Mouse (Mus musculus) mouse embryonic stem cell (cell line): ENCODE measurements at regions not wholly inside any gene's neighbourhood (a gene's known extent, or its start where the extent isn't known, plus 50 kb on each side); places are given as distances from the start of the nearest gene placed in this dataset.

Source experiments
- in situ Hi-C, 2 experiments: fragments of 300-500 bp; cut with MboI; formaldehyde crosslinking; loops; 1 replicate in 1 of 2; 3 replicates in 1 of 2; pipeline ENCODE4 v1.14.3; 2019 to 2020; ENCODE audit warnings: low sequenced_read_pairs in 2 of 2, low pct_unique_long_range_greater_than_20kb in 1 of 2, mixed read lengths in 1 of 2; ENCODE audit not compliant: unreplicated experiment in 1 of 2

DNA sequence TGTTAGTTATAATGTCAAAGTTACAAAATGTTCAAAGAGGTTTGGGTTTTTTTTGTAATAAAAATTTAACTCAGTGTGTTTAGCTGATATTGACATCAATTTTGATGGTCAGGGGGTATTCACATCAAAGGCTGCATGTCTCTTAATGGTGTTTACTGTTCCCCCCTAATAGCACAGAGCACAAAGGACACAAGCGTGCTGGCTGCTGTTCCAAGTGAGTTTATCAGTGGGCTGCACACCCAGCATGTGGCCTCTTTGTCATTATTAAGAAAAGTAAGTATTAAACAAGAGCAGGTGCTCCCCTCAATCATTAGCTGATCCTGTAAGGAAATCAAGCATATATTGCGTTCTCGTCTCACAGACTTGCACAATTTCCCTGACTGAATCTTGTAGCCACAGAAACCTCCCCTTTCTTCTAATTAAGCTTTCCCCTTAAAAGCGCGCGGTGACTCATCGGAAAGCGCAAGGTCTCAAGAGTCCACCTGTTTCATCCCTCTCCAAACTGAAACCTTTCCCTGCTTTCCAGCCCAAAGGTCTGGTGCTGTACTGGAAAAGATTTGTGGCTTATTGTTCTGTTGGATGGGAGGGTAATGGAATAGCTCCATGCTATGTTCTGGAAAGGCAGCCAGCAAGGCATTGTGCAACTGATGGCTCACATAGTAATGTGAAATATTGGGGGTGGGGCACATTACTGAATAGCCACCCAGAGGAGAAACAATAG is 276.8 kb downstream of the Qdpr start:
- in situ Hi-C loops, result no loop called here

DNA sequence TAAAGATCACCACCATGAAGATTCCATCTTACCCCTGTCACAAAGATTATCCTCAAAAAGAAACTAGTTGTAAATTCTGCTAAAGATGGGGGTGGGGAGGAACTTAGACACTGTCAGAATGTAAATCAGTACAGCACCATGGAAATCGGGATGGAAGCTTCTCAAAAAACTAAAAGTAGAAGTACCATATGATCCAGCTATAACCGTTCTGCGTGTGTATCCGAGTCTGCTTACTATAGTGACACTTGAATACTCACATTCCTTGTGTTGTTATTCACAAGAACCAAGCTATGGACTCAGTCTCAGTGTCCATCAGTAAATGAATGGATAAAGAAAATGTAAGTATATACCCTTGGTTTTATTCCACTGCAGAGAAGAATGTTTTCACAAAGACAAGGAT is 290.8 kb downstream of the Qdpr start:
- in situ Hi-C loops, result no loop called here

DNA sequence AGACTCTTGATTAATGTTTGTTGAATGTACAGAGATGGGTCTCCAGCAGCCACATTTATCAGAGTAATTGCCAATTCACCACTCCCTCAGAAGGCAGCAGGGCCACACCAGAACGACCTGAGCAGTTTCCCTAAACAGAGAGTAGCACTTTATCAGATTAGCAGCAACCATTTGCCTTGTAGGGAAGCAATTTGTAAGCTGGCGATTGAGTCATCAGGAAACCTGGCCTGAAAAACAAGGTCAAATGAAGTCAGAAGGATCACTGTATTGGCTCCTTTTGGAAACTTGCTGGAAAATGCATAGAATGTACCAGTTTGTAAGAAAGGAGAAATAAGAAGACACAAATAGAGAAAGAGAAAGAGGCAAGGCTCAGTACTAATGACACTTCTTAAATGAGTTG is 295.1 kb downstream of the Qdpr start:
- in situ Hi-C loops, result no loop called here

GRCm38 (mm10) chr5:45144186-45144585 is 305.9 kb downstream of the Qdpr start:
- in situ Hi-C loops, result no loop called here

DNA sequence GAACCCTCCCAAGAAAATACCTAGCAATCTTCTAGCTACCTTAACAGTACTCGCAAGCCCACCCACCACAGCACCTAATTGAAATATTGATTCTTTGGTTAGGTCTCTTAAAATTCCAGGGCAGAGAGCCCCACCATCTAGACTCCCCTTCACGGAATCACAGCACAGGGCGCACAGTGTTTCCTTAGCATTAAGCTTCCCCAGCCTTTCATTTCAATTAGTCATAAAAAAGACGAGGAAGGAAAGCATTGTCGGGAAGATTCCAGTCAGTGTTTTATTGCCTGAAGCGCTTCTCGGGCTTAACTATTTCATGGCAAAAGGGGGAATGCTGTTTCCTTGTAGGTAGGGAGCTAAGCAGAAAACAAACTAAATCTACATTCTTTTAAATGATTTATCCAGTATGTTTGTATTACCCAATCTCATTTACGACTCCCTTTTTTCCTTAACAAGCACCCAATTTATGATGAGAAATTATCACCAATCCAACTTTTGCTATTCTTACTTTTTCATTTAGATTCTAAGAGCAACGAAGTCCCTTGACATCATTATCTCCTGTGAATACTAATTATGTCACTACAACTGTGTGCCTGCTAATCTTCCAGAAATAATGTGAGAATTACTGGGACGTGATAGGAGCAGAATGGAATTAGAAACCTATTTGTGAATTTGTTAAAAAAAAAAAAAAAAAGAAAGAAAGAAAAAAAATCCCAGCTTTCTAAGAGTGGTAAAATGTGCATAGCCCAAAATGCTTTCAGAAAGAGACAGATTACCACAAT is 312.6 kb downstream of the Qdpr start:
- in situ Hi-C loops, result no loop called here

DNA sequence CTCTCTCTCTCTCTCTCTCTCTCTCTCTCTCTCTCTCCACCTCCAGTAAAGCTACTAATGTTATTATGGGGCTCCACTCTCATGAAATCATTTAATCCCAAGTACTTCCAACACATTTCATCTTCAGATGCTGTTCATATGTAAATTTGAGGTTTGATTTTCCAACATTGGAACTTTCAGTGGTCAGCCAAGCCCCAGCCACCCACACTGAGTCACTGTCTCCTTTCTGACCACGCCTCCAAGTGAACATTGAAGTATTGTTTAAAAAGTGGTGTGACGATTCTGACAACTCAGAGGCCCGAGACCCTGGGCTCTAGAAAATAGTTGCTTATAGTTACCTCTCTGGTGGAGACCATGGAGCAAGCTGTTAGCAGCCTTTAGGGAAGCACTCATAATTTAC is 313.3 kb downstream of the Qdpr start:
- in situ Hi-C loops, result no loop called here

GRCm38 (mm10) chr5:45127971-45128370 is 322.1 kb downstream of the Qdpr start:
- in situ Hi-C loops, result no loop called here

- in situ Hi-C loops, result no loop called here
Observed at GRCm38 (mm10) chr5:45121751-45122280, 322.3 kb upstream of the Ldb2 start.

DNA sequence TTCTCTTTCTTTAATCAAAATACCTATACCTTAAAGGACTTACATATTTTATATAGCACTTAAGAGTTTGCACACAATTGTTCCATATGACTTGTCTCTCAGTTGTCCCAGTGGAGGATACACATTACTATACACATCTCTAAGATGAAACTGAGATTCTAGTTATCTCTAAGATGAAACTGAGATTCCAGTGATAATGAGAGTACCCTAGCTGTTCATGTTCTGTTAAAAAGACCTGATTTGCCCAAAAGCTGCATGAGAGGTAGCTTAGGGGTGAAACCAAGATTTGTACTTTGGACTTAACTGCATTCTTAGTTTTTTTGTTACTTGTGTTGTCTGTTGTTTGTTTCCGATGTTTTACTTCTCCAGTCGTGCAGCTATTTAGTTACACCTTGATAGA is 320.3 kb upstream of the Ldb2 start:
- in situ Hi-C loops, result no loop called here

DNA sequence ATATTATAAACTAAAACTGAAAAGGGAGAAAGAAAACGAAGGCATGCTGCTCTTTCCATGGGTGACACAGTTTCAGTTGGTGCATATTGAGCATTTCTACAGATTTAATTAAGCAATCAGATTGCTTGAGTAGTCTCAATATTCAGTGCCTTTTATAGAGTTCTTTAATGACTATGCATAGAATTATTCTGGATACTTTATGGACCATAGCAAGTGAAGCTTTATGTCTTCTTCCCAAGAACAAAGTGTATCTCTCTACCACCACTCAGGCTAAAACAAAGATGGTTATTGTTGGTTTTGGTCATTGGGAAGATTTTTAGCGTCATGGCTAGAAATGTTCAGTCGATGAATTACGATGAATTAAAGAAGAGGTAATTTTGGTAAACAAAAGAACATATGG is 311.8 kb upstream of the Ldb2 start:
- in situ Hi-C loops, result no loop called here

GRCm38 (mm10) chr5:45110797-45111196 is 311.3 kb upstream of the Ldb2 start:
- in situ Hi-C loops, result no loop called here

- in situ Hi-C loops, result no loop called here
Observed at GRCm38 (mm10) chr5:45105236-45105816, 305.8 kb upstream of the Ldb2 start.

- in situ Hi-C loops, result no loop called here
Observed at GRCm38 (mm10) chr5:45103763-45104428, 304.4 kb upstream of the Ldb2 start.

DNA sequence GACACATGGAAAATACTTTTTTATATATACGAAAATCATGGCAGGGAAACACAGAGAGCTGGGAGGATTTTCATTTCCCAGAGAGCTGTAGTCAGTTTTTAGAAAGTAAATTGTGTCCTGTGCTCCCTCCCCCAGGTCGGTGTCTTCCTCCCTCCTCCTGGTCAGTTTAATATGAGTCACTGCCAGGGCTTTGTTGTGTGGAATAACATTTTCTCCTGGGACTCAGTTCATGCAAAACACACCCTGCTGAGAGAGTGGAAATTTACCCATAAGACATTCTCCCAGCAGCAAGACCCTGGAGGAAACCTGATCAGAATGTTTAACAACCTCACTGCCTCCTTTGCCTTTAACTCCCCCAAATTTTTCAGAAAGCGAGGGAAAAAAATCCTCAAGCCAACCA is 303.2 kb upstream of the Ldb2 start:
- in situ Hi-C loops, result no loop called here

DNA sequence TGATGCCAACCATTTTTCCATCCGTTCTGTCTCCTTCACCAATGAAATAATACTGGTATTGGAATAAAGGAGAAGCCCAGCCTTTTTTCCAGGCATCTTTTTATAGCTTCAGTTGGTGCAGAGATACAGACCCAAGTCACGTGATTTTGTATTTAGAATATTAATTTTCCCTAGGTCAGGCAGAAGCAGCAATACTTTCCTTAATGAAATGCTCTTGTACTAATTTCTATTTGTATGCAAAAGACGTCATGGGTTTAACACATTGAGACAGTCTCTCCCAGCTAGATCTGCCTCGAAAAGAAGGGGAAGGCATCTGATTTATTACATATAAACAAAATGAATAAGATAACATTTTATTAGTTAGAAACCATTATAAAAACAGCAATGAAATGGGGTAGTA is 302.3 kb upstream of the Ldb2 start:
- in situ Hi-C loops, result no loop called here

DNA sequence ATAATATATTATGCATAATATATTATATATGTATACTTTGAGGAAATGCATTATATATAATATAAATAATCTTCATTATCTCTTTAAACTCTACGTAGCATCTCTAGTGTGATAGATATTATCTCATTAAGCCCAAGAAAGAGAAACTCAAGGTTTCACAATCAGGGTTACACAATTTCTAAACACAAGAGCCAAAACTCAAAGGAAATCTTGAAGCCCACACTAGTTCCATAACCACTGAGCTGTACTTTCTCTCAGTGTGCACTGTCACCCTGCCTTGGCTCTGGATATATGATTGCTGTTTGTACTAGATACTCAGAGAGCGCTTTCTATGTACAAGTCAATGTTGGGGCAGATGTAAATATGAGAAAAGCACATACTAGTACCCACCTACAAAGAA is 299.6 kb upstream of the Ldb2 start:
- in situ Hi-C loops, result no loop called here

DNA sequence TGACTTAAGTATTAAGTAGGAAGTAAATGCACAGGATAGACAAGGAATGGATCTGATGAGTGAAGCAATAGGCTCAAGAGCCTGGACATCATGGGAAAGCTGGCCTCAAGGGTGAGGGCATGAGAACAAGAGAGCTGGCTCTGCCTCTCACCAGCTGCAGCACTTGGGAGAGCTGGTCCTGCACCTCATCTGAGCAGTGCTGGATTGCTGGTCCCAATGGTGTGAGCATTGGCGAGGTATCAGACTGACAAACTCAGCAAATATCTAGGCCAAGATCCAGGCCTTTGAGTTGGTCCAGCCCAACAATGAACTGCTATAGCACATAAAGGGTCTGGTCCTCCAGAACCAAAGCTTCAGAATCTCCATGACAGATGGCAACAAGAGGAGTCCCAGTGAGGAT is 298.5 kb upstream of the Ldb2 start:
- in situ Hi-C loops, result no loop called here

GRCm38 (mm10) chr5:45084741-45085140 is 285.3 kb upstream of the Ldb2 start:
- in situ Hi-C loops, result no loop called here

- in situ Hi-C loops, result no loop called here
Observed at GRCm38 (mm10) chr5:45082601-45083000, 283.1 kb upstream of the Ldb2 start.
